35 mouse cellular contexts compared by ENCODE assay signal in genomic region chr9:97027361-97027760, GRCm38 (mm10).
"Had no signal": no experiment of that assay in that cellular context is flagged by ENCODE, and none has a peak within 500 bp of the region (broad histone marks: within the 10 kb centered on the region; RNA-seq: fewer than 3 reads in every experiment).

No protein-coding gene starts in this region.

- H3K27me3 ChIP-seq: heart, embryonic 12.5 days; hindbrain, embryonic 12.5 days; hindbrain, embryonic 13.5 days; hindbrain, embryonic 15.5 days; intestine, embryonic 15.5 days; kidney, embryonic 15.5 days had no signal

- H3K4me3 ChIP-seq: heart, embryonic 10.5 days; heart, embryonic 12.5 days; heart, embryonic 13.5 days; heart, embryonic 15.5 days; hindbrain, embryonic 10.5 days; hindbrain, embryonic 12.5 days; hindbrain, embryonic 13.5 days; hindbrain, embryonic 15.5 days; intestine, embryonic 15.5 days; kidney, embryonic 15.5 days; layer of hippocampus, adult 2 months had no signal

- H3K4me2 ChIP-seq: heart, embryonic 11.5 days; heart, embryonic 12.5 days; heart, embryonic 13.5 days; heart, embryonic 15.5 days; hindbrain, embryonic 12.5 days; hindbrain, embryonic 13.5 days; hindbrain, embryonic 14.5 days; hindbrain, embryonic 15.5 days; intestine, embryonic 15.5 days; kidney, embryonic 15.5 days had no signal

- H3K9ac ChIP-seq: heart, embryonic 12.5 days; heart, embryonic 13.5 days; heart, embryonic 15.5 days; hindbrain, embryonic 12.5 days; hindbrain, embryonic 13.5 days; hindbrain, embryonic 14.5 days; hindbrain, embryonic 15.5 days; intestine, embryonic 15.5 days; kidney, embryonic 15.5 days had no signal

- ATAC-seq: hindbrain, embryonic 16.5 days; hindbrain, postnatal 0 days; inflammation-experienced regulatory T-cells, adult 6 months; intestine, embryonic 15.5 days; intestine, embryonic 16.5 days; intestine, postnatal 0 days had no signal

- H3K4me1 ChIP-seq: heart, embryonic 10.5 days; heart, embryonic 12.5 days; heart, embryonic 15.5 days; hindbrain, embryonic 15.5 days; intestine, embryonic 15.5 days; kidney, embryonic 15.5 days had no signal

- H3K36me3 ChIP-seq: heart, embryonic 10.5 days; heart, embryonic 12.5 days; heart, embryonic 13.5 days; heart, embryonic 15.5 days; hindbrain, embryonic 10.5 days; hindbrain, embryonic 12.5 days; hindbrain, embryonic 13.5 days; hindbrain, embryonic 15.5 days; intestine, embryonic 15.5 days; kidney, embryonic 15.5 days had no signal

- H3K27ac ChIP-seq: heart, embryonic 10.5 days; heart, embryonic 13.5 days; heart, embryonic 15.5 days; hindbrain, embryonic 10.5 days; hindbrain, embryonic 12.5 days; hindbrain, embryonic 13.5 days; hindbrain, embryonic 14.5 days; hindbrain, embryonic 15.5 days; hindbrain, postnatal 0 days; intestine, embryonic 15.5 days; kidney, embryonic 15.5 days; kidney, postnatal 0 days; layer of hippocampus, adult 2 months had no signal

- H3K9me3 ChIP-seq: heart, embryonic 10.5 days; heart, embryonic 13.5 days; heart, embryonic 15.5 days; hindbrain, embryonic 12.5 days; hindbrain, embryonic 13.5 days; hindbrain, embryonic 15.5 days; intestine, embryonic 15.5 days; kidney, embryonic 15.5 days had no signal

- DNase-seq: heart, postnatal 10 days; heart, postnatal 14 days; heart, postnatal 36 days; heart, postnatal 4 days; kidney, adult 11 months; kidney, adult 18-20 months; kidney, adult 2 months; kidney, adult 8-10 months; kidney, adult 9 months; kidney, postnatal 10 days; kidney, postnatal 14 days; kidney, postnatal 25 days; kidney, postnatal 36 days; kidney, postnatal 4 days; layer of hippocampus, adult 9-11 months; layer of hippocampus, postnatal 36 days had no signal
